Mouse (Mus musculus): Measurements from ENCODE around the gene Shld2. TPM values are rescaled to one million over a fixed set of nuclear protein-coding genes. Genes with fewer than 3 reads are reported as not detected.

The Shld2 gene
- polyA plus RNA-seq, 1 experiment from 2014 or later = 5.9 TPM

DNA sequence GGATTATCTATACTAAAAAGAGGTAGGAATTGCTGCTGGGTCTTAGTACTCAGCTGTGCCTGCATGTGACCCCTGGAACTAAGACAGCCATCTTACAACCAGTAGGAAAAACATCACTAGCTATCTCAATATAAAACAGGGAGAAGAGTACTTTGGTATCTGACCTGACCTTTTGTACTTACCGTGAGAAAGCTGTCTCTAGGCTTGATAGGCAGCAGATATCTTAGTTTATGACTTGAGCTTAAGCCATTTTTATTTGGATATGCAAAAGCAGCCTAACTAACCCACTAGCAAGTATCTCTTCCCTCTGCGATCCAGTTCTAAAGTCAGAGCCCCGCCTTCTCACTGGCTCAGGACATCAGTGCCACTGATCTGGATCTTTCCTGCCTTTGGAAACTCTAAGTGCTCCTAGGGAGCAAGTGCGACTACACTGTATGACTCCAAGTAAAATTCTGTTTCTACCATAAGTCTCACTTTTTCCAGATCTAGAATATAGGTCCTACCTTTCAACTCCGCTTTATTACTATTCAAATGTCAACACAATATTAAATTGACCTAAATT is 7.5 kb downstream of the Shld2 start:
- peaks cover 9% of the 10 kb centered on the region; the same call in 1 of the 2 replicates for H3K36me3 ChIP-seq
- H3K9ac ChIP-seq = no peak overlapping the region
- no peaks in the 10 kb centered on the region for H3K9me3 ChIP-seq
- no peaks in the 10 kb centered on the region for H3K27me3 ChIP-seq (replicated peaks)
- H3K4me1 ChIP-seq = peaks cover 14% of the 10 kb centered on the region
- H3K27ac ChIP-seq (replicated peaks) = no peak overlapping the region
- H3K4me3 ChIP-seq = no peak overlapping the region
- 68% methylated on average over 5 of the region's 5 CpGs for WGBS
- no peak for ATAC-seq (ENCODE audit: extremely low read depth, insufficient number of reproducible peaks, low FRiP score, low TSS enrichment)
- no peak overlapping the region for H3K4me2 ChIP-seq

DNA sequence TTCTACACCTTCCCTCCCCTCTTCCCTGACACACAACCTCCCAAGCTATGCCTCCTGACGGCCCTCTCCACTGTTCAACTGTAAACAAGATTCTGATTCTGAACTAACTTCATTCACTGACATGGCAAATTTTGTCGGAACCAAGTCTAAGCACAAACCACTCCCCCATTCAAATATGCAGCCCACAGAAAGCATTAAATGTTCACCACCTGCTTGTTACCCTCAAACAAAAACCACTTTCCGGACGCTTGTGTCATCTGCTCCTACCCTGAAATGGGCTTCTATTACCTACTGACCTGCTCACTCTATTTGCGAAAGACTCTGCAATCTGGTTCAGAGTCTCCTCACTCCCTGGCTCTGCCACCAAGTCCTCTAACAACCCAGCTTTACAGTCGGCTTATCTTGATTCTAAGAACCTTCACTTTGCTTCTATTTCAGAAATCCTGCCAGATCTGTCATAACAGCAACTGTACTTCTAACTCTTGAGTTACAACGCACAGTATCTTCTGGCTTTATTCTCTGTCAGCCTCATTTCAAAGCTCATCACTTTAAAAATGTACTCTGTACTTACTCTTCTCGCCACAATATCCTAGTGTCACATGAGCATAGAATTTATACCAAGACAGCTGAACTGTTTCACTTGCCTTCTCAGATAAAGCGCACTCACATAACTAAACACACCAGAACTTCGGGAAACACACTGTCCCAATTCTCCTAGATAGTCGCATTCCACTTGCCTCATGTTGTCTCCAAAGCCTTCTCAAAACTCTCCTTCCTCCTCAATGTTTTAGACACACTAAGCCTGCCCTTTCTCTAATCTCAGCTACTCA is 11.2 kb downstream of the Shld2 start:
- Histone ChIP-seq H3K9me3 (no peaks in the 10 kb centered on the region), H3K4me1 (peaks cover 17% of the 10 kb centered on the region), H3K36me3 (peaks cover 7% of the 10 kb centered on the region; the same call in 1 of the 2 replicates), H3K27ac (replicated peaks) (no peak overlapping the region), H3K9ac (no peak overlapping the region), H3K4me3 (no peak overlapping the region), H3K27me3 (replicated peaks) (no peaks in the 10 kb centered on the region), H3K4me2 (no peak overlapping the region)
- WGBS = 62% methylated on average over 11 of the region's 11 CpGs
- ATAC-seq (ENCODE audit: extremely low read depth, insufficient number of reproducible peaks, low FRiP score, low TSS enrichment) = no peak

DNA sequence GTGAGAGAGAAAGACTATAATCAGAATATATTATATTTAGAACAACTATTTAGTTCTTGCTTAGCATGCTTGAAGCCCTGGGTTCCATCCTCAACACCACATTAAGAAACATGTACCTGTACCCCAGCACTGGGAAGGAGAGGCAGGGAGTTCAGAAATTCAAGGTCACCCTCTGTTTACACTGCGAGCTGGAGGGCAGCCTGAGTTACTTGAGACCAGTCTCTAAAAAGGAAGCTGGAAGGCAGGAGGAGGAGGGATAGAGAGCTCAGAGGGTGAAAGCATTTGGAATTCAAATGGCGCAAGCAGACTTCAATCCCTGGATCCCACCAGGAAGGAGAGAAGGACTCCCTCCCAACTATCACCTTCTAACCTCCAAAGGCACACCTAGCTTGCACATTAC is 12.7 kb downstream of the Shld2 start:
- Histone ChIP-seq H3K36me3 (peaks cover 7% of the 10 kb centered on the region; the same call in 1 of the 2 replicates), H3K9ac (no peak overlapping the region), H3K4me3 (no peak overlapping the region), H3K27me3 (replicated peaks) (no peaks in the 10 kb centered on the region), H3K27ac (replicated peaks) (no peak overlapping the region), H3K9me3 (no peaks in the 10 kb centered on the region), H3K4me2 (no peak overlapping the region), H3K4me1 (peaks cover 17% of the 10 kb centered on the region)
- no peak for ATAC-seq (ENCODE audit: extremely low read depth, insufficient number of reproducible peaks, low FRiP score, low TSS enrichment)
- 31% methylated on average over 2 of the region's 2 CpGs for WGBS

DNA sequence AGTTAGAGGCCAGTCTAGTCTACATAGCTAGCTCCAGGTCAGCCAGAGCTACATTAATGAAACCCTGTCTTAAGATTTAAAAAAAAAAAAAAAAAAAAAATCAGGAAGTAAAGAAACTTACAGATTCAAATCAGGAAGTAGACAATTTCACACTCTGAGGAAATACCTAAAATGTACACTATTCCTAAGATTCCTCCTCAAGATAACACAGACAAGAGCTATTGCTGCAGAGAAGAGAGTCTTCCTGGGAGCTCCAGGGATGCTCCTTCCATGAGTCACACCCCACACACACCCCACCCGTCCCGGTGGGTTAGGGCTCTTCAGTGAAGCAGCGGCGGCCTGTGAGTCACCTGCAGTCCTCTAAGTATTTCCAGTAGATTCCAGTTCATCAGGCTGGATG is 13.3 kb downstream of the Shld2 start:
- Histone ChIP-seq H3K27ac (replicated peaks) (no peak overlapping the region), H3K4me2 (no peak overlapping the region), H3K9ac (no peak overlapping the region), H3K9me3 (no peaks in the 10 kb centered on the region), H3K4me3 (no peak overlapping the region), H3K4me1 (peaks cover 17% of the 10 kb centered on the region), H3K36me3 (peaks cover 3% of the 10 kb centered on the region; the same call in 1 of the 2 replicates), H3K27me3 (replicated peaks) (no peaks in the 10 kb centered on the region)
- no peak for ATAC-seq (ENCODE audit: extremely low read depth, insufficient number of reproducible peaks, low FRiP score, low TSS enrichment)
- 23% methylated on average over 4 of the region's 4 CpGs for WGBS

DNA sequence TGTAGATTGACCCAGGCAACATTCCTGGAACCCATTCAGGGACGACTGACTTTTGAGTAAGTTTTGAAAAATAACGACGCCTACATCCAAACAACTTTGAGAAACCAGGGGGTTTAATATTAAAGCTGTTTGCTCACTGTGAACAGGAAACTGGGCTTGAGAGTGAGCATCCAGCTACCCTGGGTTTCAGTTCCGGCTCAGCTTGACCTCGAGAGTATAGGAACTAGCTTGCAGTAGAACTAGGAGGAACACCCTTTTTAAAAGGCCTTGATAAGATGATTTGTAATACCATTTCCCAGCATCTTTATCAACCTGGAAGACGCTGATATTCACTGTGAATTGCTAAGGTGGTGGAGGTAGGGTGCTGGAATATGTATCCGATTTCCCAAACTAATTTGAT is 13.9 kb downstream of the Shld2 start:
- H3K4me2 ChIP-seq = no peak overlapping the region
- 78% methylated on average over 7 of the region's 7 CpGs for WGBS

DNA sequence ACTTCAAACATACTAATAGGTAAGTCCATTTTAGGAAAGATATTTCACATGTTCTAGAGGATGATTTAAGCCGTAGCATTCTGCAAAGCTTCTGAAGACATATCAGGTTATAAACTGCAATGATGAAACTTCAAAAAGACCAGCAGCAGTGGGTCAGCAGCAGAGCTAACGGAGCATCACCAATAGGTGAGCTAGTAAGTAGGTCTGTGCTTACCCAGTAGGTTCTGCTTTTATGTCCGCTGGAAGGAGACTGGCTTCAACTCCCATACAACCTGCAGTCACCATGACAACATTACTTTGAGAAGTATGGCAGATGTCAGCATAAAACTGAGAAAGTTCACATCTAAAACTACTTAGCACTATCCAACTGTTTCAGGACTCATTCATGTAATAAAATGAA is 16.7 kb downstream of the Shld2 start:
- H3K4me1 ChIP-seq = peaks cover 8% of the 10 kb centered on the region

More for the DNA sequence above, 13.9 kb downstream of the Shld2 start:
- no peak for ATAC-seq (ENCODE audit: extremely low read depth, insufficient number of reproducible peaks, low FRiP score, low TSS enrichment)
- H3K4me1 ChIP-seq = peaks cover 17% of the 10 kb centered on the region
- H3K36me3 ChIP-seq = no peaks in the 10 kb centered on the region
- no peaks in the 10 kb centered on the region for H3K9me3 ChIP-seq
- no peak overlapping the region for H3K27ac ChIP-seq (replicated peaks)
- H3K27me3 ChIP-seq (replicated peaks) = no peaks in the 10 kb centered on the region
- no peak overlapping the region for H3K9ac ChIP-seq
- no peak overlapping the region for H3K4me3 ChIP-seq

DNA sequence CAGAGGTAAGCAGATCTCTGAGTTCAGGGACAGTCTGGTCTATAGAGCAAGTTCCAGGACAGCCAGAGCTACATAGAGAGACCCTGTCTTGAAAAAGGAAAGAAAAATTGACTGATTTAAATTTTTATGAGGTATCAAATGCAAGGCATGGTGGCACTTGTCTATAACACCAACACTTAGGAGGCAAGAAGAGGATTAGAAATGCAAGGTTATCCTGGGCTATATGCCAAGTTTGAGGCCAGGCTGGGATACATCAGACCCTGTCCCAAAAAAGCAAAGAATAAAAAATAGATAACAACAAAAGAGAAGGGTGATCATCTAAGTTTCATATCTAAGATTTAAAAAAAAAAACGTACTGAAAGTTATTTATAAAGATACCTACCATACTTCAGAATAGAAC is 20.1 kb downstream of the Shld2 start:
- Histone ChIP-seq H3K9me3 (no peaks in the 10 kb centered on the region), H3K4me3 (no peak overlapping the region), H3K9ac (no peak overlapping the region), H3K27ac (replicated peaks) (no peak overlapping the region), H3K4me1 (no peaks in the 10 kb centered on the region), H3K27me3 (replicated peaks) (no peaks in the 10 kb centered on the region), H3K4me2 (no peak overlapping the region), H3K36me3 (no peaks in the 10 kb centered on the region)
- 28% methylated on average over 1 of the region's 1 CpGs for WGBS
- ATAC-seq (ENCODE audit: extremely low read depth, insufficient number of reproducible peaks, low FRiP score, low TSS enrichment) = no peak

More for the DNA sequence above, 16.7 kb downstream of the Shld2 start:
- Histone ChIP-seq H3K36me3 (no peaks in the 10 kb centered on the region), H3K27ac (replicated peaks) (no peak overlapping the region), H3K27me3 (replicated peaks) (no peaks in the 10 kb centered on the region), H3K9ac (no peak overlapping the region), H3K4me3 (no peak overlapping the region), H3K4me2 (no peak overlapping the region), H3K9me3 (no peaks in the 10 kb centered on the region)
- WGBS = 84% methylated on average over 3 of the region's 3 CpGs
- no peak for ATAC-seq (ENCODE audit: extremely low read depth, insufficient number of reproducible peaks, low FRiP score, low TSS enrichment)

DNA sequence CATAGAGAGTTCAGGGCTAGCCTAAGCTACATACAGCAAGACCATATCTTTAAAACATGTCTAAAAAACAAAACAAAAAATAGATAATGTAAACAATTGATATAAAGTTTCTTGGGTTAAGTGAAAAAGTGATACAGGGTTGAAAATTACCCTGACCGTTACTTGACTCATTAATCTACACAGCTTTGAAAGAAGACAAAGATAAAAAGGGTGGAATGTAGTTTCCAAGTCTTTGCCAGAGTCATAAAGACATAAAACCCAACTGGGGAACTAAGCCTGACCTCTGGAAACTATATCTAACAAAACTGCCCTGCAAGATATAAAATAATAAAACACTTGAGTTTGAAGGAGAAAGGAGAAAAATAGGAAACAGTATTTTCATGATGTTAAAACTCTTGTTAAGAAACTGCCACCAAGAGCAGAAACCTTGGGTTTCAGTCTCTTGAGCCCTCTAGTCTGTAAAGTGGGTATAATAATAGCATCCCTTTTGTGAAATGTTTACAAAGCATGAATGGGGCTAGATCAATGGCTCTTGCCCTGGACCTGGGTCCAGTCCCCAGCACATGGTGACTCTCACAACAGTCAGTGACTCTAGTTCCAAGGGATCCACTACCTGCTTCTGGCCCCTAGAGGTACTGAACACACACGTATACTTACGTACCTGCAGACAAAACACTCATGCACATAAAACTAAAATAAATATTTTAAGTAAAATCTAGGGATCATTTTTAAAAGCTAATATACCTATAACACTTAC is 20.9 kb downstream of the Shld2 start:
- WGBS = 83% methylated on average over 3 of the region's 3 CpGs
- H3K36me3 ChIP-seq = no peaks in the 10 kb centered on the region
- no peaks in the 10 kb centered on the region for H3K9me3 ChIP-seq
- no peaks in the 10 kb centered on the region for H3K27me3 ChIP-seq (replicated peaks)
- H3K4me2 ChIP-seq = no peak overlapping the region
- H3K9ac ChIP-seq = no peak overlapping the region
- no peak overlapping the region for H3K27ac ChIP-seq (replicated peaks)
- no peaks in the 10 kb centered on the region for H3K4me1 ChIP-seq
- no peak for ATAC-seq (ENCODE audit: extremely low read depth, insufficient number of reproducible peaks, low FRiP score, low TSS enrichment)
- H3K4me3 ChIP-seq = no peak overlapping the region

DNA sequence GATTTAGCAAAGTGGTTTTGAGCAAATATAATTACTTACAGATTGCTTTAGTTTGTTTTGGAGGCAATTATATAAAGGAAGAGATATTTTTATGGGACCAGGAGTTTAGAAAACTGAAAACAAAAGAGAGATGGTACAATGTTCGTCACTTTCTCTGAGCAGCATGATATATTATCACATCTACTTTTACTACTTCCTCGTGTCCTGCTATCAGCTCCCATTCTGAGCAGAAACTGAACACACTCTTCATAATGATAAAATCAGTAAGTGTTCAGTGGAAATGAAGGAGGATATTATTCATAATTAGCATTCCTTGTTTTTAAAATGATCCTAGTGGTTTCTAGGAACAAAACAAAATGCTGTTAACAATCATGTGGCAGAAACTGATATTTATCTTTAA is 21.9 kb downstream of the Shld2 start:
- H3K9me3 ChIP-seq = no peaks in the 10 kb centered on the region
- no peak overlapping the region for H3K27ac ChIP-seq (replicated peaks)
- H3K4me2 ChIP-seq = no peak overlapping the region
- H3K4me3 ChIP-seq = no peak overlapping the region
- H3K36me3 ChIP-seq = no peaks in the 10 kb centered on the region
- 45% methylated on average over 2 of the region's 2 CpGs for WGBS
- no peaks in the 10 kb centered on the region for H3K27me3 ChIP-seq (replicated peaks)
- no peak overlapping the region for H3K9ac ChIP-seq
- no peaks in the 10 kb centered on the region for H3K4me1 ChIP-seq
- no peak for ATAC-seq (ENCODE audit: extremely low read depth, insufficient number of reproducible peaks, low FRiP score, low TSS enrichment)

DNA sequence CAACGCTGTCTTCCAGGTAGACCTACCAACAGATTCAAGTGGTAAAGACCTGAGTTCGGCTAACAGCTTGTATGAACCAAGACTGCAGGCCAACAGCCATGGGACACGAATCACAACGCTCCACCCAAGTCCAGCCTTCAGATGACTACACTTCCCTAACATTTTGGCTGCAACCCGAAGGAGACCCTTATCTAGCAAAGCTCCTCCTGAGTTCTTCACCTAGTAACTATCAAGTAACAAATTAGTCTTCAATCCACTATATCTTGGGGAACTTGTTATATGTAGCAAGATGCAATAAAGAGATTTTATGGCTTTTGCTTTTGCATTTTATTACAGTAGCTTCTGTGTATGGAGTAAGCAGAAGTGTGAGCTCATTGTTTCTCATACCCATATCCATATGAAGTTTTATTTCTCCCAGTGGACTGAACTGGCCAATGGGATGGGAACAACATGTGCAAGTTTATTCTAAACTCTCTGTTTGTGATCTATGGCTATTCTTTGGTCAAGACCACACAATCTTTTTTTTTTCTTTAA is 28.5 kb downstream of the Shld2 start:
- ATAC-seq (ENCODE audit: extremely low read depth, insufficient number of reproducible peaks, low FRiP score, low TSS enrichment) = no peak
- Histone ChIP-seq H3K4me2 (no peak overlapping the region), H3K27me3 (replicated peaks) (no peaks in the 10 kb centered on the region), H3K36me3 (no peaks in the 10 kb centered on the region), H3K4me3 (no peak overlapping the region), H3K9ac (no peak overlapping the region), H3K27ac (replicated peaks) (no peak overlapping the region), H3K9me3 (no peaks in the 10 kb centered on the region), H3K4me1 (no peaks in the 10 kb centered on the region)
- WGBS = 84% methylated on average over 5 of the region's 5 CpGs

DNA sequence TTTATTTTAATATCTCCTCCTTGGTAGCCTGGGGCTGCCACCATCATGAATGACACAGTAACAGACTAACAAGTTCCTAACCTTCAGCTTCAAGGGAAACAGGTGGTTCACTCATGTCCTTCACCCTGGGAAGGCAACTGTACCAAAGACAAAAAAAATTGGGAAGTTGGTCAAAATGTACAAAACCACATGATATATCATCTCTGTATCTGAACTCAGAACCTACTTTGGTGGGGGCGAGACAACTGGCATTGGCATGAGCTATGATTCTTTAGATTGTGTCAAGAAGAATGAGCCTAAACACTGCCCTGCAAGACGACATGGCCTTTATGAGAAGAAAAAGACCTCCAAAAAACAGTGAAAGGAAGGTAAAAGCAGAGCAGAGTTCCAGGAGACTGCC is 29.5 kb downstream of the Shld2 start:
- Histone ChIP-seq H3K27ac (replicated peaks) (no peak overlapping the region), H3K4me3 (no peak overlapping the region), H3K4me2 (no peak overlapping the region), H3K36me3 (no peaks in the 10 kb centered on the region), H3K27me3 (replicated peaks) (no peaks in the 10 kb centered on the region), H3K9me3 (no peaks in the 10 kb centered on the region), H3K9ac (no peak overlapping the region), H3K4me1 (no peaks in the 10 kb centered on the region)
- WGBS = 69% methylated on average over 2 of the region's 2 CpGs
- ATAC-seq (ENCODE audit: extremely low read depth, insufficient number of reproducible peaks, low FRiP score, low TSS enrichment) = no peak

All from heart, embryonic 13.5 days (tissue).